Mouse (Mus musculus): ENCODE data around the gene Dnmt3a. TPM values are rescaled to one million over a fixed set of nuclear protein-coding genes. Genes with fewer than 3 reads are reported as not detected.

Gene Dnmt3a
- polyA plus RNA-seq (2015; fragmentation: Nextera tagmentation; extraction: Ambion mirVana) = 21.0 and 24.3 TPM in 2 replicates

DNA sequence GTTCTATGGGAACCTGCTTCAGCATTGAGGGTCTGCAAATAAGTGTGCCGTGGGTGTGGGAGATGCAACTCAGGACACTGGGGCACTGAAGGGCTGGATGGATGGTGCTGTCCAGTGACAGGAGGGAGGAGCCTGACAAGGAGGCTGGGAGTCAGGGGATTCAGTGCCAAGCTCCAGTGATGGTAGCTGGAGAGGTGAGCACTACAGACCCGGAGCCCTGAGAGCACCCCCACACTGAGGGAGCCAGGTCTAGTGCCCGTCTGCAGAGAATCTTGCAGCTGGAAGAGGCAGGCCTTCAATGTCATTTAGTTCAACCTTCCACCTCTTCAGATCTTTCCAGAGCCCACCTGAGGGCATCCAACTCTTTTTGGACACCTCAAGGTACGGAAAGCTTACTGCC lies at the start of gene Dnmt3a:
TSS of gene Dnmt3a (plus strand) at position 156 of the 400 bp plus-strand sequence.
- H3K27me3 ChIP-seq (ENCODE audit: insufficient read depth, low read length) = no peaks in the 10 kb centered on the region
- WGBS (ENCODE audit: insufficient replicate concordance) = 18% methylated on average over 4 of the region's 4 CpGs

DNA sequence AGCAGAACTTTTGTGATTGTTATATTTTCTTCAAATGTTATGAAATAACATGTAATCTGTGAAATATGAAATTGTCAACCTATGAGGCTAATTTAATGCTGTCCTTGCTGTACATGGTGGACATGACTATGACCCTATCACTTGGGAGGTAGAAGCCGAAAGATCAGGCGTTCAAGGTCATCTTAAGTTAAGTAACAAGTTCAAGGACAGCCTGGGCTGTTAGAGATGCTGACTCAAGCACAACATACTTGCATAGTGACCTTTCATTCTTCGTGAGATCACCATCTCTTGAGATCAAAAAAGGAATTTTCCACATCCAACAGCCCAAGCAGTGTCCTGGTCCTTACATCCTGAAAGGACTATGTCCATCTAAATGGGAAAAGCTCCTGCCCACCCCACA lies 49.6 kb upstream of the Dnmt3a start:
- Histone ChIP-seq H3K4me2 (ENCODE audit: low read depth, low read length) (no peak overlapping the region), H3K4me1 (ENCODE audit: insufficient read depth) (peaks cover 6% of the 10 kb centered on the region; the same call in 1 of the 2 replicates), H3K36me3 (replicated peaks; ENCODE audit: insufficient read depth, low read length) (0 out of 2 replicates have a peak, but pooled peaks cover 5% of the 10 kb centered on the region), H3K27ac (ENCODE audit: low read depth) (no peak overlapping the region), H3K9me3 (ENCODE audit: low read length) (no peaks in the 10 kb centered on the region), H3K4me3 (ENCODE audit: low read depth, low read length) (no peak overlapping the region), H3K9ac (replicated peaks) (no peak overlapping the region), H3K27me3 (ENCODE audit: insufficient read depth, low read length) (no peaks in the 10 kb centered on the region)
- TF ChIP-seq CTCF (IDR thresholded peaks at IDR 0.05; ENCODE audit: low read depth) (no peak), EP300 (IDR thresholded peaks at IDR 0.05; ENCODE audit: low read depth) (no peak)
- WGBS (ENCODE audit: insufficient replicate concordance) = 81% methylated on average over 3 of the region's 3 CpGs
- DNase-seq (no peak), ATAC-seq (no peak)

More for the DNA sequence above, at the start of gene Dnmt3a:
- Histone ChIP-seq H3K36me3 (replicated peaks; ENCODE audit: insufficient read depth, low read length) (no peaks in the 10 kb centered on the region), H3K4me1 (ENCODE audit: insufficient read depth) (peaks cover 19% of the 10 kb centered on the region), H3K4me2 (ENCODE audit: low read depth, low read length) (peak within 1 kb of the TSS; percentile 86), H3K9me3 (ENCODE audit: low read length) (no peaks in the 10 kb centered on the region), H3K27ac (ENCODE audit: low read depth) (peak within 1 kb of the TSS; percentile 88), H3K9ac (replicated peaks) (peak within 1 kb of the TSS; percentile 83), H3K4me3 (ENCODE audit: low read depth, low read length) (peak within 1 kb of the TSS; percentile 67)
- DNase-seq (no peak), ATAC-seq (no peak)
- TF ChIP-seq CTCF (IDR thresholded peaks at IDR 0.05; ENCODE audit: low read depth) (no peak), EP300 (IDR thresholded peaks at IDR 0.05; ENCODE audit: low read depth) (no peak)

DNA sequence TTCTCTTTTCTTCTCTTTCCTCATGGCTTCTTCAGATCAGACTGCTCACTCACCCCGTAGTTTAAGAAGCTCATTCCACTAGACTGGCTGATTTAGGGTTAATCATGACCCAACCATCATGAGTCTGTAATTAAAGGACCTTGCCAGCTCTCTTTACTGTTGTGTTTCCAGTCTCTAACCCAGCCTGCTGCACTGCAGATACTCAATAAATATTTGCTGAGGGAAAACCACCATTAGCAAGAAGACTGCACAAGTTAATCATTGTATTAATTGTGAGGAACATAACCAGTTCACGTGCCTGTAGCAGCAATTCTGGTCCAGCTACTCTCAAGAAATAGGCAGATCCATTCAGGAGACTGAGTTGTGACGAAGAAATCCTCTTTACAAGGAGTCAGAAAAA lies 47.7 kb upstream of the Dnmt3a start:
- 0 out of 2 replicates have a peak, but pooled peaks cover 3% of the 10 kb centered on the region for H3K36me3 ChIP-seq (replicated peaks; ENCODE audit: insufficient read depth, low read length)
- peaks cover 6% of the 10 kb centered on the region; the same call in 1 of the 2 replicates for H3K4me1 ChIP-seq (ENCODE audit: insufficient read depth)
- no peaks in the 10 kb centered on the region for H3K27me3 ChIP-seq (ENCODE audit: insufficient read depth, low read length)
- H3K4me3 ChIP-seq (ENCODE audit: low read depth, low read length) = no peak overlapping the region
- H3K4me2 ChIP-seq (ENCODE audit: low read depth, low read length) = no peak overlapping the region
- no peak for TF ChIP-seq CTCF (IDR thresholded peaks at IDR 0.05; ENCODE audit: low read depth)
- TF ChIP-seq EP300 (IDR thresholded peaks at IDR 0.05; ENCODE audit: low read depth) = no peak
- H3K27ac ChIP-seq (ENCODE audit: low read depth) = no peak overlapping the region
- no peak overlapping the region for H3K9ac ChIP-seq (replicated peaks)
- no peaks in the 10 kb centered on the region for H3K9me3 ChIP-seq (ENCODE audit: low read length)
- DNase-seq = no peak
- ATAC-seq = peak; percentile 15; the same call in 1 of the 2 replicates
- 67% methylated on average over 3 of the region's 3 CpGs for WGBS (ENCODE audit: insufficient replicate concordance)

DNA sequence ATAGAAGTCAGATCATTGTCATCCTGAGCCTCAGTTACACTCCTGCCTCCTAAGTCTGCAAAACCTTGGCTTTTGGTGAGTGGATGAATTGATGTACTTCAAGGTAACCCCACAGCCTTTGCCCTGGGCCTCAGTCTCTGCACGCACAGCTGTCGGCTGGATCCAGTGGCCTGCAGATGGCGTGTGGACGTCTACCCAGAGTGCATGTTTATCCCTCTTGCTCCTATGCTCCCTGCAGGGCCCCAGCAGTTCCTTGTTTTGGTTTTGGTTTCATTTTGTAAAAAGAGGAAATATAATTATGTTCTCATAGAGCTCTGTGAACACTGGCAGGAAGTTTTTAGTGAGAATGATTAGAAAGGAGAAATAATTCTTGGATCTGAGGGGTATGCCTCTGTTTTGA lies 46.4 kb upstream of the Dnmt3a start:
- Histone ChIP-seq H3K9ac (replicated peaks) (no peak overlapping the region), H3K27me3 (ENCODE audit: insufficient read depth, low read length) (no peaks in the 10 kb centered on the region), H3K9me3 (ENCODE audit: low read length) (no peaks in the 10 kb centered on the region), H3K4me2 (ENCODE audit: low read depth, low read length) (no peak overlapping the region), H3K4me1 (ENCODE audit: insufficient read depth) (peaks cover 6% of the 10 kb centered on the region; the same call in 1 of the 2 replicates), H3K27ac (ENCODE audit: low read depth) (peak overlapping the region; percentile 69), H3K36me3 (replicated peaks; ENCODE audit: insufficient read depth, low read length) (0 out of 2 replicates have a peak, but pooled peaks cover 3% of the 10 kb centered on the region), H3K4me3 (ENCODE audit: low read depth, low read length) (no peak overlapping the region)
- TF ChIP-seq EP300 (IDR thresholded peaks at IDR 0.05; ENCODE audit: low read depth) (no peak), CTCF (IDR thresholded peaks at IDR 0.05; ENCODE audit: low read depth) (peak; percentile 76)
- 5% methylated on average over 4 of the region's 4 CpGs for WGBS (ENCODE audit: insufficient replicate concordance)
- peak; percentile 86 for ATAC-seq
- DNase-seq = peak; percentile 69

DNA sequence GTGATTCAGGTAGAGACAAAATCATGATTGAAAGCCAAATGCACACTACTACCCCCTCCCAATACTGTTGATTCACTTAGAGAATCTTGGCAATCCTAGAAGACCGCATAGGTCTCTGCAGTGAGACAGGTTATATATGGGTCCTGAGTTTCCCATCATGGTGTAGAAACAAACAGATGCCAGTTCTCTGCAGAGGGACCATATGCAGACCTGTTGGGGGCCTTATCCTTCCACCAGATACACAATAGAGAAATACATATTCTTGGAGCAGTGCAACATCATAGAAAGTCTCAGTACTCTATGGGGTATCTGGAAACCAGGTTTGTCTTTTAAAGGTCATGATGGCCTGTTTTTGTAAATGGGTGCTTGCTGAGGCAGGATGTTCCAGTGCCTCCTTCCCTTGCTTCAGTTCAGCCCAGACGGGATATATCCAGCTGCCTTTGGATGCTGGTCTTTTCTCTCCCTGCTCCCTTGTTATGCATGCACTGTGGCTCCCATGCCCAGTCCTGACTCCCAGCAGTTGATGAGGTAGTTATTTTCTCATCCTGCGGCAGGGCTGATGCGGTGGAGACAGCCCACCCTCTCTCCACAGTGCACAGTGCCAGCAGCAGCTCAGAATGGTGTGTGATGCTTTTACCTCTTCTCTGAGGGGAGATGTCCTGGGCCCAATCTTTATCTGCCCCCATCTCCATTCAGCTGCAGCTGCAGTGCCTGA lies 44.8 kb upstream of the Dnmt3a start:
- Histone ChIP-seq H3K9me3 (ENCODE audit: low read length) (no peaks in the 10 kb centered on the region), H3K9ac (replicated peaks) (no peak overlapping the region), H3K36me3 (replicated peaks; ENCODE audit: insufficient read depth, low read length) (0 out of 2 replicates have a peak, but pooled peaks cover 3% of the 10 kb centered on the region), H3K27me3 (ENCODE audit: insufficient read depth, low read length) (no peaks in the 10 kb centered on the region), H3K27ac (ENCODE audit: low read depth) (no peak overlapping the region), H3K4me1 (ENCODE audit: insufficient read depth) (peaks cover 6% of the 10 kb centered on the region; the same call in 1 of the 2 replicates), H3K4me2 (ENCODE audit: low read depth, low read length) (no peak overlapping the region), H3K4me3 (ENCODE audit: low read depth, low read length) (no peak overlapping the region)
- ATAC-seq (no peak), DNase-seq (no peak)
- 85% methylated on average over 4 of the region's 4 CpGs for WGBS (ENCODE audit: insufficient replicate concordance)
- TF ChIP-seq CTCF (IDR thresholded peaks at IDR 0.05; ENCODE audit: low read depth) (no peak), EP300 (IDR thresholded peaks at IDR 0.05; ENCODE audit: low read depth) (no peak)

DNA sequence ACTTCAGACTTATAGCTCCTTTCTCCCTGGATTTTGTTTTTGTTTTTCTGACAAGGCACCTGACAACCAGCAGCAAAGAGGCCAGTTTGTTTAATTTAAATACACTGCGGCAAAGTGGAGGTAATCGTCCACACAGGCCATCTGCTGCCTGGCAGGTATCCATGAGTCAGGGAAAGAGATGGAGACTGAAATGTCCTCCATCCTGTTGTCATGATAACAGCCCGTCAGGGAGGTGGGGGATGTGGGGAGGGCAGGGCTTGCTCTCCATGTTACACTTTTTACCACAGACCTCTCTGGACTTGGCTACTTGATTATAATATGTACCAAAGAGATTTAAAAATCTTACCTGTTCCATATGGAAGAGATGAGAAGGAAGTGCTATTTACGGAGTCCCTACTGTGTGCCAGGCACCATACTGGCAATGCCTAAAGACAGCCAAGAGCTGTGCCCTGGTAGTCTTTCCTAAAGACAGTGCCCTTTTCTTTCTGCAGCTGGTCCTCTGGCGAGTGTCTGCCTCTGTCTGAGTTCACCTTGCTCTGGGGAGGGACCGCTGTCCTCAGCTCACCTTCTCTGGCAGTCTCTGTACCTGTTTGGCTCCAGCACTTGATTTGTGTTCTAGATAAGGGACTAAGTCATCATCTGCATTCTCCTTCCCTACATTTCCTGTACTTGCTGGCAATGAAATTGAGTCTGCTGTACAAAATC lies 44.1 kb upstream of the Dnmt3a start:
- H3K4me1 ChIP-seq (ENCODE audit: insufficient read depth) = peaks cover 6% of the 10 kb centered on the region; the same call in 1 of the 2 replicates
- TF ChIP-seq CTCF (IDR thresholded peaks at IDR 0.05; ENCODE audit: low read depth) (no peak), EP300 (IDR thresholded peaks at IDR 0.05; ENCODE audit: low read depth) (no peak)
- ATAC-seq (no peak), DNase-seq (no peak)
- 71% methylated on average over 6 of the region's 6 CpGs for WGBS (ENCODE audit: insufficient replicate concordance)
- no peak overlapping the region for H3K9ac ChIP-seq (replicated peaks)
- H3K27me3 ChIP-seq (ENCODE audit: insufficient read depth, low read length) = no peaks in the 10 kb centered on the region
- H3K4me3 ChIP-seq (ENCODE audit: low read depth, low read length) = no peak overlapping the region
- H3K4me2 ChIP-seq (ENCODE audit: low read depth, low read length) = no peak overlapping the region
- no peaks in the 10 kb centered on the region for H3K9me3 ChIP-seq (ENCODE audit: low read length)
- no peak overlapping the region for H3K27ac ChIP-seq (ENCODE audit: low read depth)
- H3K36me3 ChIP-seq (replicated peaks; ENCODE audit: insufficient read depth, low read length) = 0 out of 2 replicates have a peak, but pooled peaks cover 3% of the 10 kb centered on the region
